Mouse (Mus musculus) hindbrain, embryonic 13.5 days (tissue): ENCODE measurements around the gene Ppp1r9a. TPM values are rescaled to one million over a fixed set of nuclear protein-coding genes. Genes with fewer than 3 reads are reported as not detected.

Experiments
- ATAC-seq: fragments of 200-750 bp; cut with Nextera tagmentation; 2 replicates; pipeline ENCODE4 v1.8.0; 2017; ENCODE audit warnings: moderate TSS enrichment; ENCODE audit not compliant: low FRiP score
- H3K27ac ChIP-seq: fragments of 300-500 bp; sonication (generic); 2 replicates; pipeline ENCODE4 v1.5.1; 2015; ENCODE audit warnings: inconsistent platforms, mild to moderate bottlenecking, moderate library complexity
- H3K27me3 ChIP-seq: fragments of 300-500 bp; sonication (generic); 2 replicates; pipeline ENCODE4 v1.6.1; 2015; ENCODE audit warnings: mild to moderate bottlenecking, inconsistent platforms
- H3K36me3 ChIP-seq: fragments of 300-500 bp; sonication (generic); 2 replicates; pipeline ENCODE4 v1.6.1; 2015; ENCODE audit warnings: mild to moderate bottlenecking, inconsistent platforms
- H3K4me1 ChIP-seq: fragments of 300-500 bp; sonication (generic); replicated peaks from 2 replicates; pipeline ENCODE4 v1.6.1; 2015; ENCODE audit warnings: inconsistent platforms
- H3K4me2 ChIP-seq: fragments of 300-500 bp; sonication (generic); 2 replicates; pipeline ENCODE4 v1.6.1; 2015; ENCODE audit warnings: inconsistent platforms, mild to moderate bottlenecking, moderate library complexity
- H3K4me3 ChIP-seq: fragments of 300-500 bp; sonication (generic); 2 replicates; pipeline ENCODE4 v1.5.1; 2015; ENCODE audit warnings: mild to moderate bottlenecking, inconsistent platforms
- H3K9ac ChIP-seq: fragments of 300-500 bp; sonication (generic); 2 replicates; pipeline ENCODE4 v1.6.1; 2015; ENCODE audit warnings: mild to moderate bottlenecking, inconsistent platforms
- H3K9me3 ChIP-seq: fragments of 300-500 bp; sonication (generic); 2 replicates; pipeline ENCODE4 v1.6.1; 2016; ENCODE audit warnings: inconsistent platforms
- WGBS: fragments of 180-500 bp; shearing (Covaris S2); methylation state at CpG from one replicate; pipeline ENCODE4 v1.1.7; 2015; 5-methylcytosine and 5-hydroxymethylcytosine counted together
- polyA plus RNA-seq: library from polyadenylated mRNA; unstranded; fragments of >200 nt; fragmentation: Nextera tagmentation; extraction: Ambion mirVana; gene quantifications from 2 replicates; pipeline ENCODE4 v1.2.1, GENCODE M21; 2015

Ppp1r9a gene
- polyA plus RNA-seq, 1 experiment from 2014 or later = 42.0 TPM

DNA sequence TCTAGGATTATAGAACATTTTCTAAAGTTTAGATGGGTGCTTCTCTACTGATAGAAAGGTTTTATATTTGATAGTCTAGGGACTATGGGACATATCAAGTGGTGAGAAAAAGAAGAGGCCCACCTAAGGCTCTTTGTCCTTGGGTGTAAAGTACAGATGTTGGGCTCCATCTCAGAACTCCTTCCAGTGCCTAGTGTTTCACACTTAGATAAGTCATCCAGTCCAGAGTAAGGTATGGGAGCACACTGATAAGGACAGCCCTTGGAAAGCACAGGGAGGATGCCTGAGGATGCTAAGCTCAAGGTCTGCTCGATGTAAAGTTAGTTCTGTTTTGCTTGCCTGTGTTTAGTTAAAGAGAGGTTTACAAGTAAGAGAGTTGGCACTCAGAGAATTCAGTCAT, 176.4 kb downstream of the Ppp1r9a start:
- no peaks in the 10 kb centered on the region for H3K9me3 ChIP-seq
- H3K36me3 ChIP-seq = peaks cover 6% of the 10 kb centered on the region; the same call in 1 of the 2 replicates
- H3K27me3 ChIP-seq = no peaks in the 10 kb centered on the region
- no peak for ATAC-seq
- H3K9ac ChIP-seq = no peak overlapping the region
- no peak overlapping the region for H3K27ac ChIP-seq
- H3K4me2 ChIP-seq = no peak overlapping the region
- H3K4me3 ChIP-seq = no peak overlapping the region
- 100% methylated on average over 1 of the region's 1 CpGs for whole genome bisulfite sequencing
- peaks cover 15% of the 10 kb centered on the region for H3K4me1 ChIP-seq

- no peak for ATAC-seq
- no peak overlapping the region for H3K27ac ChIP-seq
Measured at GRCm38 (mm10) chr6:5080094-5080493, 177.4 kb downstream of the Ppp1r9a start.

DNA sequence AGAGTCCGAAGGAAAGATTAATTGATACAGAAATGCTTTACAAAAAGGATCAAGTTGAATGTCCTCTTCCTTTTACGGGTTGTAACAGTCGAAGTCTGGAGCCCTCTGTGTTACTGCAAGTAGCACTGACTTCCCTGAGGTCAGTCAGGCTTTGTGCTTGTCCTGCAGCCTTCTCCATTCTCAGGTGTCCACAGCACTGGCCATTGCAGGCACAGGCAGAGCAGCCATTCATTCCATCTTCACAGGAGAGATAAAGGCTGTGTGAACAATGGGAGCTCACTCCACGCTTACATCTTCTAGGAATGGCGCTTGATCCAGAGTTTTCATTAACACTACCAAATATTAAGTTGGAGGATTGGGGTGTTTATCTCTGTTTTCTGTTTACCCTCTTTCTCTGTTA, 177.8 kb downstream of the Ppp1r9a start:
- no peak overlapping the region for H3K27ac ChIP-seq
- no peaks in the 10 kb centered on the region for H3K9me3 ChIP-seq
- no peak overlapping the region for H3K9ac ChIP-seq
- H3K36me3 ChIP-seq = peaks cover 3% of the 10 kb centered on the region; the same call in 1 of the 2 replicates
- peaks cover 15% of the 10 kb centered on the region for H3K4me1 ChIP-seq
- H3K4me2 ChIP-seq = no peak overlapping the region
- WGBS = 31% methylated on average over 5 of the region's 5 CpGs
- no peaks in the 10 kb centered on the region for H3K27me3 ChIP-seq
- H3K4me3 ChIP-seq = no peak overlapping the region
- ATAC-seq = no peak

More at GRCm38 (mm10) chr6:5080094-5080493, 177.4 kb downstream of the Ppp1r9a start:
- Histone ChIP-seq H3K9ac (no peak overlapping the region), H3K27me3 (no peaks in the 10 kb centered on the region), H3K4me2 (no peak overlapping the region), H3K36me3 (peaks cover 3% of the 10 kb centered on the region; the same call in 1 of the 2 replicates), H3K4me1 (peaks cover 15% of the 10 kb centered on the region), H3K4me3 (no peak overlapping the region), H3K9me3 (no peaks in the 10 kb centered on the region)
- 36% methylated on average over 5 of the region's 5 CpGs for WGBS

GRCm38 (mm10) chr6:5081099-5081498, 178.4 kb downstream of the Ppp1r9a start:
- 54% methylated on average over 8 of the region's 8 CpGs for WGBS
- ATAC-seq = no peak
- Histone ChIP-seq H3K27ac (no peak overlapping the region), H3K4me2 (no peak overlapping the region), H3K4me1 (peaks cover 15% of the 10 kb centered on the region), H3K9me3 (no peaks in the 10 kb centered on the region), H3K4me3 (no peak overlapping the region), H3K9ac (no peak overlapping the region), H3K36me3 (peaks cover 3% of the 10 kb centered on the region; the same call in 1 of the 2 replicates), H3K27me3 (no peaks in the 10 kb centered on the region)

DNA sequence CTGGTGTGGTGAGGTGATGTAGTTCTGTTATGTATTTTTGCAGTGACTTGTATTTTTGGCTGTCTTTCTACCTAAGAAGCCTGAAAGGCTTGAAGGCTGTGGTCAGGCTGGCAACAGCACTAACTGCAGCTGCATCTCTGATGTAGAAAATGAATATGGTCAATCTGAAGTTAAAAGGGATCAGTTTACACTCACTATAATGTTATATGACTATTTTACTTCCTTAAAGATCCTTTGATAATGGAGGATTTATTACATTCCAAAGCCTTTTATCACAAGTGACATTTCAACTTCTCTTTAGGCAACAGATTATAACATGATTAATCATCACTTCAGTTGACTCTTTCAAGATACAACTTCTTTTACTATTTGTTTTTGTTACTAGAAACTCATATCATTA, 179.4 kb downstream of the Ppp1r9a start:
- Histone ChIP-seq H3K9ac (no peak overlapping the region), H3K27ac (no peak overlapping the region), H3K36me3 (peaks cover 3% of the 10 kb centered on the region; the same call in 1 of the 2 replicates), H3K4me3 (no peak overlapping the region), H3K4me1 (peaks cover 15% of the 10 kb centered on the region), H3K4me2 (no peak overlapping the region), H3K27me3 (no peaks in the 10 kb centered on the region), H3K9me3 (no peaks in the 10 kb centered on the region)
- ATAC-seq = no peak

- Histone ChIP-seq H3K4me1 (peaks cover 15% of the 10 kb centered on the region), H3K9ac (no peak overlapping the region), H3K27me3 (no peaks in the 10 kb centered on the region), H3K4me3 (no peak overlapping the region), H3K4me2 (no peak overlapping the region), H3K36me3 (peaks cover 3% of the 10 kb centered on the region; the same call in 1 of the 2 replicates), H3K27ac (no peak overlapping the region), H3K9me3 (no peaks in the 10 kb centered on the region)
- ATAC-seq = no peak
- 22% methylated on average over 2 of the region's 2 CpGs for WGBS
Measured at GRCm38 (mm10) chr6:5082740-5083139, 180.0 kb downstream of the Ppp1r9a start.

DNA sequence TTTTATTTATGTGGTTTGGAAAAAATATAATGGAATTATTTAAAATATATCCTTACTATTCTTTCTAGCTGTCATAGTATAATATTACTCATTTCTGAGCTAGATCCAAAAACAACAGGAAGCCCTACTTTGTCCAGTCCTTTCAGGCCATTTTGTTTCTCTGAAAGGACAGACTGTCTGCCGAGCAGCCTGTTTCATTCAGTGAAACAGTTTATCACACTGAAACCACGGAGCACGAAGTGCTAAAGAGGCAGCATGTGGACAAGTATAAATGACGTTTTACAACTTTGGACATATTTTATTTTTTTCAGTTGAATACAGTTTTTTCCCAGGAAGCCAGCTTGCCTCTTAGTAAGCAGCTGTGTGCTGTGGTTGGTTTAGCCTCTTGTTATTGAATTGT, 181.2 kb downstream of the Ppp1r9a start:
- ATAC-seq = no peak
- 20% methylated on average over 4 of the region's 4 CpGs for WGBS
- Histone ChIP-seq H3K4me1 (peaks cover 15% of the 10 kb centered on the region), H3K36me3 (no peaks in the 10 kb centered on the region), H3K4me3 (no peak overlapping the region), H3K4me2 (no peak overlapping the region), H3K9me3 (no peaks in the 10 kb centered on the region), H3K27ac (peak overlapping the region; percentile 12; the same call in 1 of the 2 replicates), H3K27me3 (no peaks in the 10 kb centered on the region), H3K9ac (no peak overlapping the region)

DNA sequence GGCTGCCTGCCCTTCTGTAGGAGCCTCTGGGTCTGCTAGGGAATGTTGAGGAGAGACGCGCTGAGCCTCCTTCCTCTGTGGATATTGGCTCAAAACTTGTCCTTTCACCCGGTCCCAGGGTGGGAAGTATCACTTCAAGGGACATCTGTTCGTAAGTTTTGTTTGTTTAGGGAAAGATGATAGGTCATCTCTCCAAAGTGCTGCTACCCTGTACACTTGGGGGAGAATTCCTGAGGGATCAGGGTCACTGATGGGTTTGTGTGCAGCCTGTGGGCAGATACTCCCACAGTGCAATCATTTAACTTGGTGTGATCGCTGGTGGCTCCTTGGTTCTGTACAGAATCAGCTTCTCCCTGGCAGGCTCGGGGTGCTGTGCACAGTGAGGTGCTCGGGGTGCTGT, 189.2 kb downstream of the Ppp1r9a start:
- no peak for ATAC-seq
- Histone ChIP-seq H3K4me3 (no peak overlapping the region), H3K27ac (no peak overlapping the region), H3K9me3 (no peaks in the 10 kb centered on the region), H3K4me1 (peaks cover 7% of the 10 kb centered on the region), H3K27me3 (no peaks in the 10 kb centered on the region), H3K4me2 (no peak overlapping the region), H3K36me3 (no peaks in the 10 kb centered on the region), H3K9ac (no peak overlapping the region)
- WGBS = 85% methylated on average over 7 of the region's 7 CpGs

- Histone ChIP-seq H3K4me2 (no peak overlapping the region), H3K27me3 (no peaks in the 10 kb centered on the region), H3K36me3 (no peaks in the 10 kb centered on the region), H3K9ac (no peak overlapping the region), H3K27ac (no peak overlapping the region), H3K4me3 (no peak overlapping the region), H3K9me3 (no peaks in the 10 kb centered on the region), H3K4me1 (peaks cover 7% of the 10 kb centered on the region)
- ATAC-seq = no peak
- WGBS = 91% methylated on average over 4 of the region's 4 CpGs
Measured at GRCm38 (mm10) chr6:5092795-5093194, 190.1 kb downstream of the Ppp1r9a start.

GRCm38 (mm10) chr6:5093516-5093915, 190.8 kb downstream of the Ppp1r9a start:
- no peak overlapping the region for H3K4me3 ChIP-seq
- ATAC-seq = no peak
- H3K4me1 ChIP-seq = peaks cover 7% of the 10 kb centered on the region
- no peaks in the 10 kb centered on the region for H3K36me3 ChIP-seq
- no peak overlapping the region for H3K27ac ChIP-seq
- H3K4me2 ChIP-seq = no peak overlapping the region
- WGBS = 67% methylated on average over 4 of the region's 4 CpGs
- no peak overlapping the region for H3K9ac ChIP-seq
- H3K9me3 ChIP-seq = no peaks in the 10 kb centered on the region
- no peaks in the 10 kb centered on the region for H3K27me3 ChIP-seq

GRCm38 (mm10) chr6:5095365-5095973, 192.8 kb downstream of the Ppp1r9a start:
- ATAC-seq = peak; percentile 70; the same call in 1 of the 2 replicates
- no peak overlapping the region for H3K27ac ChIP-seq
- no peak overlapping the region for H3K4me2 ChIP-seq
- H3K9me3 ChIP-seq = no peaks in the 10 kb centered on the region
- no peak overlapping the region for H3K4me3 ChIP-seq
- H3K9ac ChIP-seq = no peak overlapping the region
- no peaks in the 10 kb centered on the region for H3K27me3 ChIP-seq
- H3K36me3 ChIP-seq = no peaks in the 10 kb centered on the region
- WGBS = 64% methylated on average over 9 of the region's 9 CpGs
- H3K4me1 ChIP-seq = peaks cover 7% of the 10 kb centered on the region

DNA sequence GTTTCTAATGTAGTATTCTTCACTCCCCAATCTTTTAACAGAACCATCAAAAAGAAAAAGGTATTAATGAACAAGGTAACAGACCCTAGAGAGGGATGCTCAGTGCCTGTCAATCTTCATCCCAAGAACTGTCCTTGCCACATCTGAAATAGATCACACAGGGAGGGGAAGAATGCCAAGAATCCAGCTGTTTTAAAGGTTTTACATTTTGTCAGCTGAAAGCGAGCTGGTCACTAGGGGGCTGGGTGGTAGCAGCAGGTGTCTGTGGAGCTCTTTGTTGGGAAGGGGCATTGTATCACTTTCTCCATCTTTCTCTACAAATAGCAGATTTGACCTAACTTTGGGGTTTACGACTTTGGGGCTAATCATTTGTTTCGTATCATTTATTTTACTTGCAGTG, 194.6 kb downstream of the Ppp1r9a start:
- no peak overlapping the region for H3K4me2 ChIP-seq
- no peaks in the 10 kb centered on the region for H3K9me3 ChIP-seq
- H3K4me1 ChIP-seq = peaks cover 7% of the 10 kb centered on the region
- no peaks in the 10 kb centered on the region for H3K27me3 ChIP-seq
- no peak overlapping the region for H3K27ac ChIP-seq
- 37% methylated on average over 3 of the region's 3 CpGs for WGBS
- H3K4me3 ChIP-seq = no peak overlapping the region
- H3K36me3 ChIP-seq = no peaks in the 10 kb centered on the region
- ATAC-seq = no peak
- H3K9ac ChIP-seq = no peak overlapping the region

- 53% methylated on average over 5 of the region's 5 CpGs for WGBS
- Histone ChIP-seq H3K9ac (no peak overlapping the region), H3K27me3 (no peaks in the 10 kb centered on the region), H3K36me3 (no peaks in the 10 kb centered on the region), H3K4me2 (no peak overlapping the region), H3K27ac (no peak overlapping the region), H3K4me3 (no peak overlapping the region), H3K4me1 (peaks cover 15% of the 10 kb centered on the region), H3K9me3 (no peaks in the 10 kb centered on the region)
- no peak for ATAC-seq
Measured at GRCm38 (mm10) chr6:5099282-5099681, 196.6 kb downstream of the Ppp1r9a start.
